Mouse (Mus musculus) heart, postnatal 0 days (tissue): ENCODE data around the gene Obox5.
"Not testable (repeated sequence)": the region's sequence is repeated elsewhere in the genome, so short reads cannot be mapped to it uniquely, and the experiment has no call there.

ENCODE experiments used
- CTCF ChIP-seq: IDR thresholded peaks from 2 replicates; pipeline ENCODE4 v1.5.1; 2016; ENCODE audit warnings: antibody characterized with exemption, control low read depth, low read depth
- EP300 ChIP-seq: IDR thresholded peaks from 2 replicates; pipeline ENCODE4 v1.6.1; 2016; ENCODE audit warnings: antibody characterized with exemption, low read depth

DNA sequence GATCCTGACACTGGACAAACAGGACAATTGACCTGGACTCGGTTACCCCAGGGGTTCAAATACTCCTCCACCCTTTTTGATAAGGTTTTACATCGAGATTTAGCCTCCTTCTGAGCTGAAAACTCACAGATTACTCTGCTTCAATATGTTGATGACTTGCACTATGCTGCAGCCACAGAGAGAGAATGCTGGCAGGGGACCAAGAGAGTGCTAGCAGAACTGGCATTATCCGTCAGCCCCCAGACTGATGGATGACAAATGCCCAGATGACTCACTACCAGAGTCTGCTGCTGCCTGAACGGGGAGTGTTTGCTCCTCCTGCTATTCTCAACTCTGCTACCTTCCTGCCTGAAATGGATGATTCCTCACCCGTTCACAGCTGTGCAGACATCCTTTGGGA lies 635 bp upstream of the Obox5 start:
- TF ChIP-seq CTCF, EP300: not testable (repeated sequence)
